Mouse (Mus musculus) intestine, embryonic 16.5 days (tissue): ENCODE measurements around the gene Cpne5. TPM values are rescaled to one million over a fixed set of nuclear protein-coding genes. Genes with fewer than 3 reads are reported as not detected.

Experiments used
- ATAC-seq: fragments of 200-750 bp; cut with Nextera tagmentation; 2 replicates; pipeline ENCODE4 v1.8.0; 2017; ENCODE audit warnings: moderate TSS enrichment, moderate library complexity
- H3K27ac ChIP-seq: fragments of 300-500 bp; sonication (generic); 2 replicates; pipeline ENCODE4 v1.5.1; 2014; ENCODE audit warnings: mild to moderate bottlenecking, low read length
- H3K27me3 ChIP-seq: fragments of 300-500 bp; sonication (generic); replicated peaks from 2 replicates; pipeline ENCODE4 v1.6.1; 2014; ENCODE audit warnings: low read length, control low read depth, mixed read lengths; ENCODE audit not compliant: control insufficient read depth, insufficient read depth
- H3K36me3 ChIP-seq: fragments of 300-500 bp; sonication (generic); 2 replicates; pipeline ENCODE4 v1.6.1; 2014; ENCODE audit warnings: low read length, control low read depth; ENCODE audit not compliant: control insufficient read depth, insufficient read depth
- H3K4me1 ChIP-seq: fragments of 300-500 bp; sonication (generic); 2 replicates; pipeline ENCODE4 v1.6.1; 2014; ENCODE audit warnings: low read length, control low read depth, mixed read lengths; ENCODE audit not compliant: control insufficient read depth, insufficient read depth
- H3K4me2 ChIP-seq: fragments of 300-500 bp; sonication (generic); 2 replicates; pipeline ENCODE4 v1.6.1; 2014; ENCODE audit warnings: low read depth, low read length, control low read depth
- H3K4me3 ChIP-seq: fragments of 300-500 bp; sonication (generic); 2 replicates; pipeline ENCODE4 v1.5.1; 2014; ENCODE audit warnings: mild to moderate bottlenecking, low read length
- H3K9ac ChIP-seq: fragments of 300-500 bp; sonication (generic); 2 replicates; pipeline ENCODE4 v1.6.1; 2014; ENCODE audit warnings: low read depth, low read length
- H3K9me3 ChIP-seq: fragments of 300-500 bp; sonication (generic); 2 replicates; pipeline ENCODE4 v1.6.1; 2016; ENCODE audit warnings: low read length, control low read depth; ENCODE audit not compliant: control insufficient read depth
- WGBS: fragments of 180-500 bp; shearing (Covaris S2); extraction: QIAGEN DNeasy Blood & Tissue Kit; methylation state at CpG from one replicate; pipeline ENCODE4 v1.1.7; 2014; 5-methylcytosine and 5-hydroxymethylcytosine counted together
- polyA plus RNA-seq: library from polyadenylated mRNA; unstranded; fragments of >200 nt; fragmentation: Nextera tagmentation; extraction: Ambion mirVana; gene quantifications from 2 replicates; pipeline ENCODE4 v1.2.1, GENCODE M21; 2015

Gene Cpne5
- polyA plus RNA-seq, 1 experiment from 2014 or later = 5.9 TPM

DNA sequence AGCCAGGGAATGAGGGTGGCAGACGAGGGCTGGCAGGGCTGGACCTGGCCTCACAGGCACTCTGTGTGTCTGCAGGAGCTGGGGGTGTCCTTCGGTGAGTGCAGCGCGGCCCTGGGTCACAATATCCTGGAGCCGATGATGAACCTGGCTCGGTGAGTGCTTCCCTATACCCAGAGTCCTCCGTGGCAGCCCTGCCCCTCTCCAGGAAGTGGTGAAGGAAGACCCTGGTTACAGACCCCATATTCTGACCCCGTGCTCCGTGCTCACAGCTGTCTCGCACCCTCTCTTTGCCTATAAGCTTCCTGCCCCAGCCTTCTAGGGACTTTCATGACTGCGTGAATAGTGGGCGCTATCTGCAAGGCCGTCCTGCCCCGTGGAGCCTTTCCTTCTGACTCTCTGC, 90.7 kb downstream of the Cpne5 start:
- 78% methylated on average over 14 of the region's 14 CpGs for WGBS
- Histone ChIP-seq H3K4me1 (0 out of 2 replicates have a peak, but pooled peaks cover 2% of the 10 kb centered on the region), H3K36me3 (no peaks in the 10 kb centered on the region), H3K9me3 (no peaks in the 10 kb centered on the region), H3K9ac (no peak overlapping the region), H3K4me2 (no peak overlapping the region), H3K4me3 (no peak overlapping the region), H3K27me3 (no peaks in the 10 kb centered on the region), H3K27ac (no peak overlapping the region)
- no peak for ATAC-seq

DNA sequence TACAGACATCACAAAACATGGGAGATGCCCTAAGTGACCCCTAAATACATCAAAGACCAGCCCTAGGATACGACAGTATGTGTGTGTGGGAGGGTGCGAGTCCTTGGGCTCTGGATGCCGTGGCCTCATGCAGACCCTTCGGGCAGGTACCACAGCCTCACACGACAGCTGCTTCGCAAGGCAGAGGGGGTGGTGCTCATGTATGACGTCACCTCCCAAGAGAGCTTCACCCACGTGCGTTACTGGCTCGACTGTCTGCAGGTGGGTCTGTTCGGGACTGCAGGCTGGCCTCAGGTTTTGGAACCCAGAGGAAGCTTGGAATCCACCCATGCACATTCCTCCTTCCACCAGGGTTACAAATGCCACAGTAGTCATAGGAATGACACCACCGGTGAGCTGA, 92.9 kb downstream of the Cpne5 start:
- no peak overlapping the region for H3K27ac ChIP-seq
- no peak for ATAC-seq
- H3K4me2 ChIP-seq = no peak overlapping the region
- no peak overlapping the region for H3K4me3 ChIP-seq
- 91% methylated on average over 12 of the region's 12 CpGs for WGBS
- H3K9ac ChIP-seq = no peak overlapping the region
- no peaks in the 10 kb centered on the region for H3K36me3 ChIP-seq
- 0 out of 2 replicates have a peak, but pooled peaks cover 2% of the 10 kb centered on the region for H3K4me1 ChIP-seq
- H3K9me3 ChIP-seq = no peaks in the 10 kb centered on the region
- no peaks in the 10 kb centered on the region for H3K27me3 ChIP-seq

DNA sequence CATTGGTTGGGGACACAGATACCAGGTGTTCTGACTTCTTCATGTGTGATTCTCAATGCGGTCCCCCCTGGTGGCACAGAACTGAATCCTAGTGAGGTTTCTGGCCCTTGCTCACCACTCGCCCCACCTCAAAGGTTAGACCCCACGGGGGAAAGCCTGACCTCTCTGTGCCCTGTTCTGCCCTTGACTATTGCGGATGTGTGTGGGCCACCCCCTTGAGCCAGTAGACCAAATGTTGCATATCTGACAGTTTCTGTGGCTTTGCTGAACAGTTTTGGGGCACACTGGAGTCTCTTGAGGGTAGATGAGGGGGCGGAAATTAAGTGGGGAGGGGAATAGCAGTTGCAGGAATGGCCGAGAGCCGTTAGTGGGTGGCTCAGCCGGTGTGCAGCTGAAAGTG, 94.7 kb downstream of the Cpne5 start:
- H3K4me3 ChIP-seq = no peak overlapping the region
- H3K4me2 ChIP-seq = no peak overlapping the region
- H3K9ac ChIP-seq = no peak overlapping the region
- 81% methylated on average over 8 of the region's 8 CpGs for WGBS
- no peaks in the 10 kb centered on the region for H3K36me3 ChIP-seq
- no peaks in the 10 kb centered on the region for H3K27me3 ChIP-seq
- H3K9me3 ChIP-seq = no peaks in the 10 kb centered on the region
- 0 out of 2 replicates have a peak, but pooled peaks cover 2% of the 10 kb centered on the region for H3K4me1 ChIP-seq
- H3K27ac ChIP-seq = no peak overlapping the region
- ATAC-seq = no peak

DNA sequence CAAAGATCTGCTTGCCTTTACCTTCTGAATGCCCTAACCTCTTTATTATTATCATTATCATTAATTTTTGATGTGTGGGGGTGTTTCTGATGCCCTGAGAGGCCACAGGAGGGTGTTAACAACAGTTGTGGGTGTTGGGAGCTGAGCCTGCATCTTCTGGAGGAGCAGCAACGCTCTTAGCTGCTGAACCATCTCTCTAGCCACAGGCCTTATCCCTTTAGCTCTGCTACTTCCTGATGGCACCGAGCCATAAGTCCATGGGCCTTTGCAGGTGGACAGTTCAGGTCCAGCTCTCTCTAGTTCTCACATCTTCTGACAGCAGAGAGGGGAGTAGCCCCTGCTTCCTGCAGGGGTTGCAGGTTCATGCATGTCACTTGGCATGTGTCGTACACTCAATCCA, 96.4 kb downstream of the Cpne5 start:
- Histone ChIP-seq H3K4me1 (no peaks in the 10 kb centered on the region), H3K27me3 (no peaks in the 10 kb centered on the region), H3K36me3 (no peaks in the 10 kb centered on the region), H3K4me2 (no peak overlapping the region), H3K27ac (no peak overlapping the region), H3K9me3 (no peaks in the 10 kb centered on the region), H3K4me3 (no peak overlapping the region), H3K9ac (no peak overlapping the region)
- no peak for ATAC-seq
- WGBS = 88% methylated on average over 3 of the region's 3 CpGs

DNA sequence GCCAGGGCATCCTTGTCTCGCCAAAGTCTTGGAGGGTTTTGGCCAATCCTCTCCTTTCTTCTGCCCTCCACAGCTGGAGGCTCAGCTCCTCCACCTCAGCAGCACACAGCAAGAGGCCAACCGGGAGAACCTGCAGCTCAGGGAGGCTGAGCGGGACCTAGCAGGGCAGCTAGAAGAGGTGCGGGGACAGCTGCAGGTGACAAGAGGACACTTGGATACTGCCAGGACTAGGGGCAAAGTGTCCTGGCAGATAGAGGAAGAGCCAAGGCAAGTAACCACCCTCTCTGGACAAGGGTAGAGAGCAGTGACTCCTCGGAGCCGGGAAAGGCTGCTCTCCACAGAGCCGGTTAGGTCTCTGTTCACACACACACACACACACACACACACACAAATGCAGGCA, 100.1 kb downstream of the Cpne5 start:
- H3K36me3 ChIP-seq = no peaks in the 10 kb centered on the region
- no peak overlapping the region for H3K4me3 ChIP-seq
- no peaks in the 10 kb centered on the region for H3K27me3 ChIP-seq
- H3K9ac ChIP-seq = no peak overlapping the region
- no peak for ATAC-seq
- H3K27ac ChIP-seq = no peak overlapping the region
- 81% methylated on average over 7 of the region's 7 CpGs for WGBS
- peaks cover 3% of the 10 kb centered on the region for H3K4me1 ChIP-seq
- no peak overlapping the region for H3K4me2 ChIP-seq
- H3K9me3 ChIP-seq = no peaks in the 10 kb centered on the region

DNA sequence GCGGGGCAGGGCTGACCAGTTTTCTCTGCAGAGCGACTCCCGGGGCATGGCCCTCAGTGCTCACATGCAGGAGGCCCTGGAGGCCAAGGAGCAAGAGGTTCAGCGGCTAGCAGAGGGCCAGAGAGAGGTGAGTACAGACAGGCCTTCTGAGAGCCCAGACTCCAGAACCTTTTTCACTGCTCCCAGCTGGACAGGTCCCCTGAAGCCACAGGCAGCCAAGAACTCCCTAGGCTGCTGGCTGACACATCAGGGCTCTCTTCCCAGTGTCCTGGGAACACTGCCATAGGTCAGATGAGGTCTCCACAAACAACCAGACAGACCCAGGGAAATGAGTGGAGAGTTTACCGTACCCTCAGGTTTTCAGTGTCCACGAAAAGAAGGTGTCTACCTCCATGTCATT, 101.7 kb downstream of the Cpne5 start:
- Histone ChIP-seq H3K27ac (no peak overlapping the region), H3K9ac (no peak overlapping the region), H3K9me3 (no peaks in the 10 kb centered on the region), H3K4me1 (peaks cover 3% of the 10 kb centered on the region), H3K4me3 (no peak overlapping the region), H3K4me2 (no peak overlapping the region), H3K36me3 (no peaks in the 10 kb centered on the region), H3K27me3 (no peaks in the 10 kb centered on the region)
- WGBS = 56% methylated on average over 6 of the region's 6 CpGs
- no peak for ATAC-seq

DNA sequence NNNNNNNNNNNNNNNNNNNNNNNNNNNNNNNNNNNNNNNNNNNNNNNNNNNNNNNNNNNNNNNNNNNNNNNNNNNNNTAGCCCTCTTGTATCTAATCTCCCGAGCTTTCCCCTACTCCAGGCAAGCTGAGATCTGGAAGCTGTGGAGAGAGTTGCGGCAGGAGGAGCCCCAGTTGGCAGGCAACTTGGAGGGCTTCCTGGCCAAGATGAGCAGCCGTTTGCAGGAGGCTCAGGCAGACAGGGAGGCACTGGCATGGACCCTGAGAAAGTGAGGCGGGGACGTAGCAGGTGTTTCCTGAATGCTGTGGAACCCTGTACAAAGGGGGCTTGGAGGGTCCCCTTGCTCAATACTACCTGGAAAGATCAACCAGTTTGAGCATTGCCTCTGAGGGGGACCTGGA, 102.9 kb downstream of the Cpne5 start:
- no peak overlapping the region for H3K27ac ChIP-seq
- no peak overlapping the region for H3K4me3 ChIP-seq
- H3K4me2 ChIP-seq = no peak overlapping the region
- peaks cover 3% of the 10 kb centered on the region for H3K4me1 ChIP-seq
- H3K9me3 ChIP-seq = no peaks in the 10 kb centered on the region
- WGBS = 72% methylated on average over 5 of the region's 5 CpGs
- H3K36me3 ChIP-seq = no peaks in the 10 kb centered on the region
- no peaks in the 10 kb centered on the region for H3K27me3 ChIP-seq
- no peak overlapping the region for H3K9ac ChIP-seq
- no peak for ATAC-seq

DNA sequence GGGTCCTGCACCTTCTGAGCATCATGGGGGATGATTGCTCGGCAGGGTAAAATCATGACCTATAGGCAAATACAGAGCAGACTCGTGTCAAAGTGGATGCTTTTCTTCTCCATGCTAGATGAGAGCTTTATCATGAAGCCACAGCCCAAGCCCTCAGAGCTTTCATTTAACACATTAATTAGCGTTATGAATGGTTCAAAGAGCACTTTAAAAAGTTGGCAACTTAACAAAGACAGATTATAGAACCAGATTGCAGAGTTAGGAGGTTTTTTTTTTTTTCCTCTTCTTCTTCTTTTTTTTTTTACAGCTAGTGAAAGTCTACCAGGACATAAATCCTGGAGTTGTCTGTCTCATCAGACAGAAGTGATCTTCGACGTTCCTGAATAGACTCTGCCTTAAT, 108.6 kb downstream of the Cpne5 start:
- H3K4me1 ChIP-seq = no peaks in the 10 kb centered on the region
- no peak overlapping the region for H3K4me3 ChIP-seq
- ATAC-seq = no peak
- H3K9ac ChIP-seq = no peak overlapping the region
- no peak overlapping the region for H3K27ac ChIP-seq
- H3K4me2 ChIP-seq = no peak overlapping the region
- no peaks in the 10 kb centered on the region for H3K27me3 ChIP-seq
- 58% methylated on average over 5 of the region's 5 CpGs for WGBS
- H3K36me3 ChIP-seq = no peaks in the 10 kb centered on the region
- H3K9me3 ChIP-seq = no peaks in the 10 kb centered on the region

DNA sequence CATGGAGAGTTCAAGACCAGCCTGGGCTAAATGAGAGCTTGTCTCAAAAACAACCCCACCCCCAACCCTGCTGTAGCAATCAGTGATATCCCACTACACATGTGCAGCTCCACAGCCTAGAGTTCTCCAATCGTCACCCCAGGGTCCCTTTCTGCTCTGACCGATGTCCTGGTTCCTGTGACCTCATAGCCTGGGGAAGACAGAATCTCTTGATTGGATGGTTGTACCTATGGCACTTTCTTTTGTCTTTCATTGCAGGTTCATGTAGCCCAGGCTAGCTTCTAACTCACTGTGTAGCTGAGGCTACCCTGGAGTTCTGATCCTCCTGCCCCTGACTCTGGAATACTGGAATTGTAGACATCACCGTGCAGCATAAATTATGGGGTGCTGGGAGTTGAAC, 111.4 kb downstream of the Cpne5 start:
- ATAC-seq = no peak
- Histone ChIP-seq H3K27me3 (no peaks in the 10 kb centered on the region), H3K4me1 (peaks cover 15% of the 10 kb centered on the region), H3K4me3 (no peak overlapping the region), H3K36me3 (no peaks in the 10 kb centered on the region), H3K9ac (no peak overlapping the region), H3K4me2 (no peak overlapping the region), H3K27ac (no peak overlapping the region), H3K9me3 (no peaks in the 10 kb centered on the region)
- WGBS = 90% methylated on average over 3 of the region's 3 CpGs

DNA sequence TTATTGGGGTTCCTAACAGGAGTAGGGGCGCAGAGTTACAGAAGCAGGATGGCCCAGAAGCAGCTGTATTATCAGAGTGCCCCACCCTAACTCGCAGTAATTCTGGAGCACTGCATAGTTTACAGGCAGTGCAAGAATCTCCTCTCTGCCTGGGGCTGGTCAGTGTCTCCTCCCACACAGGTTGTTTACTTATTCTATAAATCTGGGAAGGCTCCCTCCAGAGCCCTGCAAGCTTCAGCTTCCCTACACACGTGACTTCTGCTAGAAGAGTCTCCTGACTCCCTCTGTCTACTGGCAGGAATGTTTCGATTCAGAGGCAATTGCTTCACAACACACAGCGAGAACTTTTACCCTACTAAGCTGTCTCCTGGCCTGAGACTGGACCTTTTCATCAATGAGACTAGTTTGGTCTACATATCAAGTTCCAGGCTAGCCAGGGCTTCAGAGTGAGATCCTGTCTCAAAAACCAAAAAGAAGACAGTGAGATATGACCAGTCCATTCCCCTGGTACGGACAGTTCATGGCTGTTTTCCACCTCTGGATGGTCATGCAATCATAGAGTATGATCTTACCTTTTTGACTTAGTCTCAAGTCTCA, 114.3 kb downstream of the Cpne5 start:
- Histone ChIP-seq H3K4me1 (peaks cover 15% of the 10 kb centered on the region), H3K36me3 (no peaks in the 10 kb centered on the region), H3K9me3 (no peaks in the 10 kb centered on the region), H3K4me3 (no peak overlapping the region), H3K4me2 (peak overlapping the region; percentile 6), H3K9ac (no peak overlapping the region), H3K27me3 (no peaks in the 10 kb centered on the region), H3K27ac (peak overlapping the region; percentile 83)
- WGBS = 25% methylated on average over 6 of the region's 6 CpGs
- ATAC-seq = peak; percentile 96
